Mouse (Mus musculus) bone marrow macrophage, adult 2 months (primary cell): ENCODE data around the gene Lax1. TPM values are rescaled to one million over a fixed set of nuclear protein-coding genes. Genes with fewer than 3 reads are reported as not detected.

Experiments
- H3K27ac ChIP-seq: 2 replicates; pipeline ENCODE4 v1.5.1; 2012; ENCODE audit warnings: low read depth, low read length; ENCODE audit not compliant: insufficient read depth
- H3K4me1 ChIP-seq: 2 replicates; pipeline ENCODE4 v1.6.1; 2012; ENCODE audit warnings: low read length; ENCODE audit not compliant: control insufficient read depth, insufficient read depth
- H3K4me3 ChIP-seq: 2 replicates; pipeline ENCODE4 v1.5.1; 2012; ENCODE audit warnings: mild to moderate bottlenecking, low read length, moderate library complexity; ENCODE audit not compliant: insufficient read depth
- CTCF ChIP-seq: IDR thresholded peaks from 2 replicates; pipeline ENCODE4 v1.5.1; 2012; ENCODE audit warnings: low read depth, mild to moderate bottlenecking, low read length, moderate library complexity
- POLR2A ChIP-seq: IDR thresholded peaks from 2 replicates; pipeline ENCODE4 v1.6.1; 2012; ENCODE audit warnings: mild to moderate bottlenecking, low read depth, low read length, borderline replicate concordance
- polyA plus RNA-seq: library from polyadenylated mRNA; stranded (reverse); fragments of >200 nt; gene quantifications from 2 replicates; pipeline ENCODE4 v1.2.4, GENCODE M21; 2012; ENCODE audit not compliant: missing spikeins, insufficient read depth, insufficient read length

Lax1 gene
- polyA plus RNA-seq = not detected in 2 replicates

GRCm38 (mm10) chr1:133689897-133690296 lies at the start of gene Lax1:
Gene Lax1, minus strand, starts transcription at chr1:133690108.
- Histone ChIP-seq H3K4me1 (peaks cover 8% of the 10 kb centered on the region), H3K4me3 (no peak within 1 kb of the TSS), H3K27ac (no peak within 1 kb of the TSS)
- TF ChIP-seq CTCF (no peak), POLR2A (no peak)

GRCm38 (mm10) chr1:133736664-133737063 lies 46.8 kb upstream of the Lax1 start:
- no peak overlapping the region for H3K27ac ChIP-seq
- TF ChIP-seq CTCF (no peak), POLR2A (no peak)
- no peak overlapping the region for H3K4me3 ChIP-seq
- no peaks in the 10 kb centered on the region for H3K4me1 ChIP-seq

- Histone ChIP-seq H3K27ac (no peak overlapping the region), H3K4me1 (no peaks in the 10 kb centered on the region), H3K4me3 (no peak overlapping the region)
- TF ChIP-seq POLR2A = no peak
- TF ChIP-seq CTCF = peak; percentile 63
These were observed 46.2 kb upstream of the Lax1 start for GRCm38 (mm10) chr1:133735995-133736652.

- H3K4me3 ChIP-seq = no peak overlapping the region
- H3K27ac ChIP-seq = no peak overlapping the region
- TF ChIP-seq CTCF (no peak), POLR2A (no peak)
- H3K4me1 ChIP-seq = no peaks in the 10 kb centered on the region
These were observed 42.9 kb upstream of the Lax1 start for GRCm38 (mm10) chr1:133732814-133733213.

- no peak overlapping the region for H3K27ac ChIP-seq
These were observed 38.4 kb upstream of the Lax1 start for GRCm38 (mm10) chr1:133728339-133728738.

GRCm38 (mm10) chr1:133720342-133720741 lies 30.4 kb upstream of the Lax1 start:
- TF ChIP-seq POLR2A = no peak
- no peak for TF ChIP-seq CTCF
- no peak overlapping the region for H3K27ac ChIP-seq
- H3K4me3 ChIP-seq = no peak overlapping the region
- H3K4me1 ChIP-seq = no peaks in the 10 kb centered on the region

More at GRCm38 (mm10) chr1:133728339-133728738, 38.4 kb upstream of the Lax1 start:
- Histone ChIP-seq H3K4me3 (no peak overlapping the region), H3K4me1 (no peaks in the 10 kb centered on the region)
- TF ChIP-seq CTCF (no peak), POLR2A (no peak)

DNA sequence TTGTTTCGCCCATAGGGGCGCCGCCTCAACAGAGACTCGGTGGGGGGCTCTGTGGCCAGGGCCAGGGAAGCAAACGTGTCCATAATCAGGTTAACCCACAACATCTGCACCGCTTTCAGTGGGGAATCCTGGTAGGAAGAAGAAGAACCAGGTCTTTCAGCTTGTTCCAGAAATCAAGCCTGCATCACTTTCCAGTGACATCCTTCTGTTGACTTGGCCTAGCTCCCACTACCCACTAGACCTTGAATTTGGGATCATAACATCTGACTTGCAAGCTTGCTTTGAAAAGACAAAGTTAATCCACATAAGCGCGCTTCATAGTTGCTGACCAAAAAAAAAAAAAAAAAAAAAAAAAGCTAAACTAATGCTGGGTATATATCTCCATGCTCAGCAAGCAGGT lies 28.9 kb upstream of the Lax1 start:
- H3K4me1 ChIP-seq = no peaks in the 10 kb centered on the region
- no peak overlapping the region for H3K27ac ChIP-seq
- no peak overlapping the region for H3K4me3 ChIP-seq
- no peak for TF ChIP-seq CTCF

- no peak overlapping the region for H3K27ac ChIP-seq
- TF ChIP-seq CTCF (no peak), POLR2A (no peak)
- H3K4me3 ChIP-seq = no peak overlapping the region
- no peaks in the 10 kb centered on the region for H3K4me1 ChIP-seq
These were observed 28.4 kb upstream of the Lax1 start for GRCm38 (mm10) chr1:133718296-133718695.

- Histone ChIP-seq H3K27ac (no peak overlapping the region), H3K4me1 (no peaks in the 10 kb centered on the region), H3K4me3 (no peak overlapping the region)
- TF ChIP-seq CTCF (peak; percentile 54), POLR2A (no peak)
These were observed 26.6 kb upstream of the Lax1 start for GRCm38 (mm10) chr1:133716464-133716863.

GRCm38 (mm10) chr1:133715191-133715590 lies 25.3 kb upstream of the Lax1 start:
- TF ChIP-seq CTCF = no peak
- no peak for TF ChIP-seq POLR2A
- Histone ChIP-seq H3K4me1 (no peaks in the 10 kb centered on the region), H3K27ac (no peak overlapping the region), H3K4me3 (no peak overlapping the region)

DNA sequence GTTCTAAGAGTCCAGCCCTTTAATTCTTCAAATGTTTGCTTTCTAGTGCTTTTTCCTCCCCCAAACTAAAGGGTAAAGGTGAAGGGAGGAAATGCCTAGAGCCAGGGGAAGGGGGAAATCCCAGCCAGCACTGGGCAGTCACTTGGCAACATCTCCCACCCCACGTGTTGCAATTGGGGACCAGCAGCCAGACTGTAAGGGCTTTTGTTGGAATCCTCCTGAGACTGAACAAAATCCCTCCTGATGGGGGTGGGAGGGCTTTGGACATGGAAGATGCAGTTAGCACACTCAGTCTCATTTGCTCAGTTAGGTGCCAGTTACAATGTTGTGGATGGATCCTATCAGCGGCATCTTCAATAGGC lies 23.1 kb upstream of the Lax1 start:
- TF ChIP-seq CTCF (no peak), POLR2A (no peak)

More for the DNA sequence above, 23.1 kb upstream of the Lax1 start:
- Histone ChIP-seq H3K4me1 (no peaks in the 10 kb centered on the region), H3K4me3 (no peak overlapping the region), H3K27ac (no peak overlapping the region)
